12 mouse cellular contexts compared by ENCODE assay signal in the genomic region with DNA sequence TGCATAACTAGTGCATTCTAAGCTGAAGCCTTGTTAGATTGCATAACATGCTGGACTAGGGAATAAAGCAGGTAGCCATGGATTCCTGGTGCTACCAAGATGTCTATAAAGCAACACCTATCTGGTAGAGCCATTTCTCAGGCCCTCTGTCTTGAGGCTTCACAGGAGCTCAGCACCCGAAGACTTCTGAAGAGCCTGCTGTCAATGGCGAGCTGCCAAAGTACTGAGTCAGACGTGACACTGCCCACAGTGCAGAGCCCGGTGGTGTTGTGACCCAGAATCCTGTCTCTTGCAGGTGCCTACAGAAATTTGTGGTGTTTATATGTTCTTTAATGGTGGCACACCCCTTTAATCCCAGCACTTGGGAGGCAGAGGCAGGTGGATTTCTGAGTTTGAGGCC. TPM values are rescaled to one million over a fixed set of nuclear protein-coding genes. Genes with fewer than 3 reads are reported as not detected.
A peak's percentile ranks its signal among the peaks of the same experiment; 100 is the strongest.
DNase-seq lines count a peak whose midpoint lies in the region; ATAC-seq and TF ChIP-seq lines count a peak whose summit lies in the region.
"Had no signal": no experiment of that assay in that cellular context is flagged by ENCODE, and none has a peak within 500 bp of the region (broad histone marks: within the 10 kb centered on the region; RNA-seq: fewer than 3 reads in every experiment).

No protein-coding gene starts in this region.

- H3K27me3 ChIP-seq in kidney, adult 2 months (replicated peaks; ENCODE audit: control insufficient read depth, insufficient read depth, low read length): no peaks in the 10 kb centered on the region
- no peaks in the 10 kb centered on the region for H3K27me3 ChIP-seq in kidney, embryonic 16.5 days (ENCODE audit: insufficient read depth, low read length)
- H3K27me3 ChIP-seq: heart, embryonic 15.5 days; liver, embryonic 15.5 days had no signal

- H3K27ac ChIP-seq in kidney, adult 2 months (ENCODE audit: insufficient read depth, low read depth, low read length): no peak overlapping the region
- H3K27ac ChIP-seq in kidney, embryonic 16.5 days (ENCODE audit: low read length): no peak overlapping the region
- H3K27ac ChIP-seq: heart, embryonic 15.5 days; left cerebral cortex, adult 2 months had no signal

- H3K4me1 ChIP-seq in kidney, adult 2 months (ENCODE audit: control insufficient read depth, insufficient read depth, low read length): peaks cover 4% of the 10 kb centered on the region; the same call in 1 of the 2 replicates
- 0 out of 2 replicates have a peak, but pooled peaks cover 6% of the 10 kb centered on the region for H3K4me1 ChIP-seq in kidney, embryonic 16.5 days (ENCODE audit: insufficient read depth, low read length)
- H3K4me1 ChIP-seq: heart, embryonic 15.5 days; liver, embryonic 15.5 days had no signal

- ATAC-seq in kidney, embryonic 16.5 days (ENCODE audit: low FRiP score, low TSS enrichment): no peak
- ATAC-seq in inflammation-experienced regulatory T-cells, adult 6 months: peak; percentile 39

- 51% methylated on average over 4 of the region's 4 CpGs for WGBS in kidney, adult 2 months
- 75% methylated on average over 4 of the region's 4 CpGs for WGBS in kidney, embryonic 16.5 days

- DNase-seq in kidney, adult 2 months: peak; percentile 45
- DNase-seq in MEL-GATA-1-ER (ENCODE audit: extremely low read depth, low read depth): peak; percentile 2
- DNase-seq in adrenal gland, postnatal 36 days: peak; percentile 75 to 84
- DNase-seq in heart, adult 18-20 months: no peak
- DNase-seq in layer of hippocampus, postnatal 36 days: no peak
- DNase-seq in heart, postnatal 4 days: no peak
- DNase-seq: kidney, adult 11 months had no signal

- no peaks in the 10 kb centered on the region for H3K36me3 ChIP-seq in kidney, adult 2 months (ENCODE audit: control insufficient read depth, insufficient read depth, low read length)
- H3K36me3 ChIP-seq in kidney, embryonic 16.5 days (ENCODE audit: insufficient read depth, low read length): no peaks in the 10 kb centered on the region
- H3K36me3 ChIP-seq: heart, embryonic 15.5 days; liver, embryonic 15.5 days had no signal

- no peaks in the 10 kb centered on the region for H3K9me3 ChIP-seq in kidney, embryonic 16.5 days (ENCODE audit: low read length)
- H3K9me3 ChIP-seq: heart, embryonic 15.5 days; liver, embryonic 15.5 days had no signal

- no peak for TF ChIP-seq POLR2A in kidney, adult 2 months (IDR thresholded peaks at IDR 0.05; ENCODE audit: low read depth, low read length)

- H3K4me2 ChIP-seq in kidney, embryonic 16.5 days (replicated peaks; ENCODE audit: low read depth, low read length): no peak overlapping the region
- H3K4me2 ChIP-seq: heart, embryonic 15.5 days; liver, embryonic 15.5 days had no signal

- no peak overlapping the region for H3K9ac ChIP-seq in kidney, embryonic 16.5 days (replicated peaks; ENCODE audit: low read length)
- H3K9ac ChIP-seq: heart, embryonic 15.5 days; liver, embryonic 15.5 days had no signal

- no peak for TF ChIP-seq CTCF in kidney, adult 2 months (conservative IDR thresholded peaks at IDR 0.05; ENCODE audit: insufficient read depth, insufficient read length, low read depth, low read length)

- H3K4me3 ChIP-seq in kidney, adult 2 months (ENCODE audit: insufficient read depth, low read depth, low read length): no peak overlapping the region
- H3K4me3 ChIP-seq in kidney, embryonic 16.5 days (ENCODE audit: low read length): no peak overlapping the region
- H3K4me3 ChIP-seq: heart, embryonic 15.5 days; left cerebral cortex, adult 2 months; liver, embryonic 15.5 days had no signal

RNA-seq across cellular contexts. Expression of a gene that starts 53.4 kb away (rescaled TPM):
- polyA plus RNA-seq in kidney, adult 2 months (2012; rRNA removed): 3.9 and 4.9 TPM in 2 replicates
- polyA plus RNA-seq in kidney, embryonic 16.5 days (2015; fragmentation: Nextera tagmentation; extraction: Ambion mirVana): 27.4 and 28.3 TPM in 2 replicates
- 10 to 100 TPM; 13.7 to 23.8 TPM for total RNA-seq in adrenal gland, postnatal 36 days (2021)
- polyA plus RNA-seq in inflammation-experienced regulatory T-cells, adult 6 months (2017; shearing (Covaris generic)): 1 to 10 TPM; 3.2 to 9.1 (median 7.9) TPM
- total RNA-seq in heart, adult 18-20 months (2021): 10 to 100 TPM in 1 of 2 experiments, 1 to 10 TPM in 1; 8.8 to 13.0 TPM
- total RNA-seq in layer of hippocampus, postnatal 36 days (2021): 10 to 100 TPM; 17.7 to 19.2 TPM
- 10 to 100 TPM; 11.8 to 14.2 TPM for total RNA-seq in heart, postnatal 4 days (2021)

Comparison
In these comparisons a context has a peak if more than half of its experiments do, and no peak if none do; other contexts are left out.
1. DNase-seq: peak in kidney, adult 2 months (single experiment), MEL-GATA-1-ER (single experiment) and adrenal gland, postnatal 36 days (2 of 2); none in heart, adult 18-20 months (0 of 2), layer of hippocampus, postnatal 36 days (0 of 2) and heart, postnatal 4 days (single experiment).